ENCODE assay signal across 7 mouse cellular contexts in the genomic region with DNA sequence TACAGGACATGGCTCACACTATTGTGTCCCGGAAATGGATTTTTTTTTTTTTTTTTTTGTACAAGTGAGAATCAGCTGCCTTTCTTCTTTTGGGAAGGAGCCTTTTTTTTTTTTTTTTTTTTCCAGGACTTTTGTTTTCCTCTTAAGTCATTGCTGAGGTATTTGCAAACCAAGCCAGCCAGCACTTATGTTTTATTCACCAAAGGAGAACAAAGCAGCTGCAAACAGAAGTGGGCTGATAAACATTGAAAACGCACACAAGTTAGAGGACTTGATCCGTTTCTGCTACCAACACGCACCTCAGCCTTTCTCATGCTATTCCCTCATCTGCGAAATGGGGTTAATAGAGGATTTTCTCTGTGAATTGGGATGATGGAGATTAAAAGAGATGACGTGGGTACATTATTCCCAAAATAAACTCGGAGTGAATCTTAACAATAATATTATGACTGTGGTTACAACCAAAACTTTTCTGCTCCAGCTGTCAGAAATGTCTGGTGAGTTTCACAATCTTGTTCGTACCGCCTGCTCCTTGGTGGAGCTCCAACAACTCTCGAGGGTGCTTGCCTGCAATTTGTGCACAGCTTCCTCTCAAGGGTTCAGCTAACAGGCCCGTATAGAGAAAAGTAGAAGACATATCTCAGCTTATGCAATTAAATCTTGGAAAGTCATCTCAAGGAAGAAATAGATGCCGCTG. TPM values are rescaled to one million over a fixed set of nuclear protein-coding genes. Genes with fewer than 3 reads are reported as not detected.
DNase-seq lines count a peak whose midpoint lies in the region; ATAC-seq and TF ChIP-seq lines count a peak whose summit lies in the region.

No protein-coding gene starts in this region.

- peak overlapping the region; percentile 80 for H3K9ac ChIP-seq in MEL (ENCODE audit: control insufficient read depth, low read depth, low read length, poor library complexity, severe bottlenecking)
- H3K9ac ChIP-seq in forebrain, embryonic 11.5 days (ENCODE audit: low read length): peak overlapping the region; percentile 95
- H3K9ac ChIP-seq in midbrain, embryonic 11.5 days (ENCODE audit: low read length): peak overlapping the region; percentile 93

- H3K4me1 ChIP-seq in MEL (ENCODE audit: control insufficient read depth in 1 of 2, insufficient read depth in 2 of 2, low read length in 2 of 2): peaks cover 6 to 16% of the 10 kb centered on the region in 2 experiments
- peaks cover 9% of the 10 kb centered on the region; the same call in 1 of the 2 replicates for H3K4me1 ChIP-seq in forebrain, embryonic 11.5 days (replicated peaks; ENCODE audit: control insufficient read depth, insufficient read depth, low read length)
- peaks cover 51% of the 10 kb centered on the region for H3K4me1 ChIP-seq in limb, embryonic 10.5 days
- H3K4me1 ChIP-seq in midbrain, embryonic 11.5 days (ENCODE audit: control insufficient read depth, insufficient read depth, low read length): peaks cover 11% of the 10 kb centered on the region

- TF ChIP-seq POLR2A in MEL (IDR thresholded peaks at IDR 0.05; ENCODE audit: control insufficient read depth in 1 of 2, insufficient read depth in 1 of 2, low read depth in 1 of 2, low read length in 2 of 2, poor library complexity in 1 of 2): no peak

- TF ChIP-seq CTCF in MEL (IDR thresholded peaks at IDR 0.05 in 2 of 3, conservative IDR thresholded peaks at IDR 0.05 in 1 of 3; ENCODE audit: control insufficient read depth in 1 of 3, insufficient read depth in 1 of 3, low read depth in 2 of 3, low read length in 3 of 3, poor library complexity in 1 of 3, severe bottlenecking in 1 of 3): no peak

- no peak for ATAC-seq in forebrain, embryonic 11.5 days (replicated peaks; ENCODE audit: low FRiP score)
- no peak for ATAC-seq in midbrain, embryonic 11.5 days (ENCODE audit: low FRiP score)

- H3K4me3 ChIP-seq in MEL (ENCODE audit: control insufficient read depth in 1 of 2, insufficient read depth in 1 of 2, low read depth in 2 of 2, low read length in 2 of 2): peak overlapping the region; percentile 68 to 71
- peak overlapping the region; percentile 92 for H3K4me3 ChIP-seq in forebrain, embryonic 11.5 days (ENCODE audit: low read depth, low read length)
- peak overlapping the region; percentile 98 for H3K4me3 ChIP-seq in limb, embryonic 10.5 days
- peak overlapping the region; percentile 92 for H3K4me3 ChIP-seq in midbrain, embryonic 11.5 days (ENCODE audit: low read depth, low read length)

- intact Hi-C loops in heart, postnatal 36 days (cut with DNase I): loop anchor here (5.0 to 10.0 kb wide), 2 partner anchors 205 to 247 kb away; a partner anchor contains a TSS

- H3K27me3 ChIP-seq in MEL (ENCODE audit: control insufficient read depth in 1 of 2, insufficient read depth in 2 of 2, low read length in 2 of 2): no peaks in the 10 kb centered on the region
- no peaks in the 10 kb centered on the region for H3K27me3 ChIP-seq in forebrain, embryonic 11.5 days (ENCODE audit: control insufficient read depth, insufficient read depth, low read length)
- no peaks in the 10 kb centered on the region for H3K27me3 ChIP-seq in limb, embryonic 10.5 days (ENCODE audit: low read depth, poor library complexity, severe bottlenecking)
- H3K27me3 ChIP-seq in midbrain, embryonic 11.5 days (ENCODE audit: control insufficient read depth, insufficient read depth, low read length): no peaks in the 10 kb centered on the region

- no peak for TF ChIP-seq EP300 in MEL (IDR thresholded peaks at IDR 0.05; ENCODE audit: low read depth in 1 of 2, low read length in 2 of 2)

- peak overlapping the region; percentile 78 for H3K27ac ChIP-seq in MEL (ENCODE audit: control insufficient read depth, low read depth, low read length)
- peak overlapping the region; percentile 95; the same call in 1 of the 2 replicates for H3K27ac ChIP-seq in forebrain, embryonic 11.5 days (ENCODE audit: low read depth, low read length)
- H3K27ac ChIP-seq in limb, embryonic 10.5 days: peak overlapping the region; percentile 99
- H3K27ac ChIP-seq in midbrain, embryonic 11.5 days (ENCODE audit: low read depth, low read length): peak overlapping the region; percentile 96; the same call in 1 of the 2 replicates

- DNase-seq in B cell, adult 2 months: peak; percentile 26 to 28
- no peak for DNase-seq in MEL (ENCODE audit: low read depth, low spot score)
- DNase-seq in forebrain, embryonic 11.5 days (ENCODE audit: low spot score): no peak
- DNase-seq in heart, postnatal 36 days: peak; percentile 54 to 65
- no peak for DNase-seq in limb, embryonic 10.5 days (ENCODE audit: low spot score)
- DNase-seq in midbrain, embryonic 11.5 days (ENCODE audit: low spot score, missing footprints): no peak
- no peak for DNase-seq in right cerebral cortex, postnatal 14 days

- 11% methylated on average over 12 of the region's 12 CpGs for WGBS in forebrain, embryonic 11.5 days
- 21% methylated on average over 12 of the region's 12 CpGs for WGBS in limb, embryonic 10.5 days
- 12% methylated on average over 12 of the region's 12 CpGs for WGBS in midbrain, embryonic 11.5 days

- TF ChIP-seq RAD21 in MEL (IDR thresholded peaks at IDR 0.05; ENCODE audit: low read depth, low read length): no peak

- peaks cover 11% of the 10 kb centered on the region for H3K79me2 ChIP-seq in MEL (ENCODE audit: control insufficient read depth, insufficient read depth, low read length, poor library complexity)

- peak overlapping the region; percentile 100 for H3K4me2 ChIP-seq in forebrain, embryonic 11.5 days (ENCODE audit: low read depth, low read length, severe bottlenecking)
- H3K4me2 ChIP-seq in midbrain, embryonic 11.5 days: peak overlapping the region; percentile 100

- peaks cover 0 to 9% of the 10 kb centered on the region in 2 experiments; a peak in 2 of 4 replicates for H3K36me3 ChIP-seq in MEL (ENCODE audit: control insufficient read depth in 1 of 2, insufficient read depth in 2 of 2, low read length in 2 of 2)
- H3K36me3 ChIP-seq in forebrain, embryonic 11.5 days (ENCODE audit: control insufficient read depth, insufficient read depth, low read length): no peaks in the 10 kb centered on the region
- no peaks in the 10 kb centered on the region for H3K36me3 ChIP-seq in limb, embryonic 10.5 days
- H3K36me3 ChIP-seq in midbrain, embryonic 11.5 days (ENCODE audit: control insufficient read depth, insufficient read depth, low read length): no peaks in the 10 kb centered on the region

- H3K9me3 ChIP-seq in MEL (replicated peaks; ENCODE audit: insufficient read depth, low read length): no peaks in the 10 kb centered on the region
- H3K9me3 ChIP-seq in forebrain, embryonic 11.5 days (ENCODE audit: control insufficient read depth, low read length): no peaks in the 10 kb centered on the region
- H3K9me3 ChIP-seq in limb, embryonic 10.5 days (replicated peaks): no peaks in the 10 kb centered on the region
- no peaks in the 10 kb centered on the region for H3K9me3 ChIP-seq in midbrain, embryonic 11.5 days (ENCODE audit: control insufficient read depth, low read length)

TF ChIP-seq in MEL, 35 proteins besides CTCF, POLR2A, EP300 and RAD21:
- TF ChIP-seq BHLHE40 (IDR thresholded peaks at IDR 0.05; ENCODE audit: borderline replicate concordance, low read depth, low read length): no peak
- 0 out of 2 replicates have a peak, but pooled peaks have one; percentile 1 for TF ChIP-seq HCFC1 (IDR thresholded peaks at IDR 0.05; ENCODE audit: low read depth, low read length)
- TF ChIP-seq GATA1 (IDR thresholded peaks at IDR 0.05; ENCODE audit: low read depth, low read length): peak; percentile 12; the same call in 1 of the 2 replicates
- 0 out of 2 replicates have a peak, but pooled peaks have one; percentile 2 for TF ChIP-seq E2F4 (IDR thresholded peaks at IDR 0.05; ENCODE audit: borderline replicate concordance, low read depth, low read length)
- TF ChIP-seq ZNF384 (IDR thresholded peaks at IDR 0.05; ENCODE audit: low read depth, low read length): peak; percentile 83

RNA-seq across cellular contexts. Expression of a gene that starts 1.3 kb away (rescaled TPM):
- total RNA-seq in MEL (2012; rRNA removed): 8.2 and 9.3 TPM in 2 replicates
- polyA plus RNA-seq in MEL (2012; ENCODE audit: insufficient read depth in 1 of 2, insufficient read length in 2 of 2, low read depth in 1 of 2, low replicate concordance in 2 of 2, missing spikeins in 1 of 2): 1 to 10 TPM in 1 of 2 experiments, not detected in 1; 6.4 TPM
- polyA plus RNA-seq in forebrain, embryonic 11.5 days (2014; fragmentation: Nextera tagmentation; extraction: Ambion mirVana): 5.0 and 5.3 TPM in 2 replicates
- total RNA-seq in heart, postnatal 36 days (2021): 10 to 100 TPM; 15.4 to 15.8 TPM
- 3.2 and 5.1 TPM in 2 replicates for polyA plus RNA-seq in limb, embryonic 10.5 days (2016; fragmentation: Nextera tagmentation; extraction: Ambion mirVana)
- polyA plus RNA-seq in midbrain, embryonic 11.5 days (2014; fragmentation: Nextera tagmentation; extraction: Ambion mirVana): 5.6 and 6.4 TPM in 2 replicates

Comparison
In these comparisons a context has a peak if more than half of its experiments do, and no peak if none do; other contexts are left out.
1. DNase-seq: peak in B cell, adult 2 months (2 of 2) and heart, postnatal 36 days (2 of 2); none in MEL (single experiment), forebrain, embryonic 11.5 days (single experiment), limb, embryonic 10.5 days (single experiment), midbrain, embryonic 11.5 days (single experiment) and right cerebral cortex, postnatal 14 days (single experiment).
2. Peak in every context shown above with its lines, with median percentiles within 50 percentile points of each other: H3K27ac ChIP-seq, H3K4me3 ChIP-seq and H3K9ac ChIP-seq.